Mouse (Mus musculus) liver, adult 2 months (tissue): ENCODE results near the gene Eif3b.

Source experiments
- CTCF ChIP-seq: fragments of 200-500 bp; IDR thresholded peaks from 2 replicates; pipeline ENCODE4 v1.5.1; 2011; ENCODE audit warnings: low read depth, low read length, control low read depth
- POLR2A ChIP-seq: fragments of 200-500 bp; IDR thresholded peaks from 2 replicates; pipeline ENCODE4 v1.6.1; 2011; ENCODE audit warnings: low read length, control low read depth; ENCODE audit not compliant: insufficient read depth; ENCODE audit errors: extremely low read depth

GRCm38 (mm10) chr5:140405126-140405525 lies 14.0 kb upstream of the Eif3b start:
- TF ChIP-seq CTCF, result no peak
- TF ChIP-seq POLR2A, result no peak
